Mouse (Mus musculus) embryo, embryonic 11.5 days (tissue): ENCODE results near the gene Minos1.

Source experiments
- DNase-seq: peaks from one replicate; pipeline ENCODE4 v3.0.0-alpha.2; 2012; ENCODE audit warnings: low read depth, low spot score

Minos1 gene

GRCm38 (mm10) chr4:139144577-139144976 lies 13.7 kb upstream of the Minos1 start:
- no peak for DNase-seq

DNA sequence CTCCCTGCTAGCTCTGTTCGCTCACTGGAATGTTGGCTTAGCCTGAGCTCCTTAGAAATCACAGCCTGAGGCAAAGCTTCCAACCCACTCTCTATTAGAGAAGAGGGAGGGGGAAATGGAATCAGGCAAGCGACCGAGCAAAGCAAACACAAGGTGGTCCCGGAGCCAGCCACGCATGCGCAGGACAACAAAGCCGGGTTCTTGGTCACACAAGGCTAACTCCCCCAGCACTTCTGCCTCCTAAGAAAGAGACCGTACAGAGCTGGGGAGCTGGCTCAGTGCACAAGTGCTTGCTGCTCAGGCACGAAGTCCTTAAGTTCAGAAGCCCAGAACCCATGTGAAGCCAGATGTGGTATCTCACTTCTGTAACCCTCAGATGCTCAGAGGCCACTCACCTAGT lies 12.1 kb upstream of the Minos1 start:
- no peak for DNase-seq

DNA sequence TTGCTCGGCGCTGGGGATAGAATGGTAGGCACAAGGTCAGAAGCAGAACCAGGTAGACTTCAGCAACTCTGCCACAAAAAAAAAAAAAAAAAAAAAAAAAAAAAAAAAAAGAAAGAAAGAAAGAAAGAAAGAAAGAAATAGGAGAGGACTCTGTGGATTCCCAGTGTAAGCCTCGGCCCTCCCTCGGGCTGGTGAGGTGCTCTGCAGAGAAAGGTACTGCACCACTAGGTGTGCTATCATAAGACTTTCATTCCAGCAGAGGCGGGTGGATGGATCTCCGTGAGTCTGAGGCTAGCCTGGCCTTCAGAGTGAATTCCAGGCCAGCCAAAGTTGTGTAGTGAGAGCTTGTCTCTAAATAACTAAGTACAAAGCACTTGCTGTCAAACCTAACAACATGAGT lies 10.9 kb upstream of the Minos1 start:
- DNase-seq = no peak

DNA sequence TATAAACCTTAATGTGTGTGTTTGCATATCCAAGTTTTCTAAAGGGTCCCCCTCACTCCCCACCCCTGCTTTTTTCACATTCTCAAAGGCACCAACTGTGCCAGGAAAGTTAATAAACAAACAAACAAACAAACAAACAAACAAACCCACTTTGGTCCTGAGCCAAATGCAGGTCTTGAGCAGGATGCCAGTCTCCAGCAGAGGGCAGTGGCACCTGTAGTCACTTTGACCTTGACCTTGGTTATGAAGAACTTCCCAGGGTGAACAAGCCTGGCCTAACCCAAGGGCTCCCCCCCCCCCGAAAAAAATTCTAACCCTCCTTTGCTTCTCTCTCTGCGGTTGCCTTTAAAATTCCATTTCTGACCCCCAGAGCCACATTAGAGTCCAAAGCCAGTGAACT lies 9.4 kb upstream of the Minos1 start:
- no peak for DNase-seq

DNA sequence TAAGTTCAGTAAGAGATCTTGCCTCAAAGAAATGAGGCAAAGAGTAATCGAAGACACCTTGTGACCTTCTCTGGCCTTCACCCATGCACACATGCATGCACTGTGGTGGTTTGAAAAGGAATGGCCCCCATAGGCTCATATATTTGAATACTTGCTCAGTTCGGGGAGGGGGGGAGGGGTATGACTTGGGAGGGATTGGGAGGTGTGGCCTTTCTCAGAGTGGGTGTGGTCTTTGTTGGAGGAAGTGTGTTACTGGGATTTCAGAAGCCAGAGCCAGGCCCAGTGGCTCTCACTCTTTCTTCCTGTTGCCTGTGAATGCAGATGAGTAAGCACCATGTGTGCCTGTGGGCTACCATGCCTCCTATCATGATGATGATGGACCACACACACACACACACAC lies 5.1 kb upstream of the Minos1 start:
- no peak for DNase-seq

GRCm38 (mm10) chr4:139133109-139133508 lies 2.2 kb upstream of the Minos1 start:
- DNase-seq = no peak

DNA sequence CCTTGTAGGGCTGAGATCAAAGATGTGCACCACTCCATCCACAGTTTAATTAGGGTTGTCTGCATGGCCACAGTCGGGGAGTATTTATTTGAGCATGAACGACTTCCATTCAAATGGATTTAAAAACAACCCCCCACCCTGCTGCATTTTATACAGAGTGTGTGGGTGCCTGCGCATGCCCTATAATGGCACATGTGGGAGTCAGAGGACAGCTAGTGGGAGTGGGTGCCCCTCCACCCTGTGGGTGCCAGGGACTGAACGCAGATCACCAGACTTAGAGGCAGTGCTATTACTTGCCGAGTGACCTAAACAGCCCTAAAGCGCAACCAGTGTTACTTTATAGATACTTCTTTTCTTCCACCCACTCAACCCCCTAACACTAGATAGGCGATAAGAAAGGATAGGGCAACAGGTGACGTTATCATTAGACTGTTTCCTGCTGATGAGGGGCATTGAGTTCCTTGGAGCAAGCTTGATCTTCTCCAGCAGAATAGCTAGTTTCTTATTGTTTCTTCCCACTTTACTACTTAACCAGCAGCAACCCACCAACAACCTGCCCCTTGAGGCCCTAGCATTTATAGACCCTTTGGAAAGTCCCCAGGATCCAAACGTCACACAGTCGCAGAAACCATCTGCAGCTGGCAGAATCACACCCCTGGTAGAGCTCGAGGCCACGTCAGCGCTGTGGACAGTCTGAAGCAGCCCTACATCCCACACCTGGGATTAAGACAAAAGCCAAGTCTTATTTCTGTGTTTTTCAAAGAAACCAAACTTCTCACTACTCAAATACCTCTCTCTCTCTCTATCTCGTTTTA lies 1.2 kb upstream of the Minos1 start:
- DNase-seq = no peak

- no peak for DNase-seq
These were observed 860 bp downstream of the Minos1 start for GRCm38 (mm10) chr4:139129806-139130700.

GRCm38 (mm10) chr4:139126475-139126874 lies 4.4 kb downstream of the Minos1 start:
- DNase-seq = no peak

GRCm38 (mm10) chr4:139124940-139125339 lies 6.0 kb downstream of the Minos1 start:
- no peak for DNase-seq

GRCm38 (mm10) chr4:139122557-139122956 lies 8.4 kb downstream of the Minos1 start:
- no peak for DNase-seq

DNA sequence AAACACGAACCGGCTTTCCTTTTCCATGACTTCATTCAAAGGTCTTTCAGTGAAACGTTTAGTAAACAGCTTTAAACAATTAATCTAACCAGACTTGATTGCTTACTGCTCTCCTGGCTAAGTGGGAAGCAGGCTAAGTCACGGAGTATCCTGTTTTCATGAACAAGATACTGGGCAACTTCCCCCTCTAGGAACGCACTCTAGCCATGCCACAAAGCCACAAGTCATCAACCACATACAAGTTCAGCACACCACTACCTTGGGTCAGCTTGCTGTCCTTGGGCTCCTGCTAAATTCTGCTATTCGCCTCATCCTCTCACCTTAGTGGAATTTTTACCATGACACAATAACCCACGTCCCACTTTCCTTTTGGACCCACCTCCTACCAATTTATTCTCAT lies 9.9 kb downstream of the Minos1 start:
- DNase-seq = no peak

- DNase-seq = no peak
These were observed 10.6 kb downstream of the Minos1 start for GRCm38 (mm10) chr4:139120281-139120814.

DNA sequence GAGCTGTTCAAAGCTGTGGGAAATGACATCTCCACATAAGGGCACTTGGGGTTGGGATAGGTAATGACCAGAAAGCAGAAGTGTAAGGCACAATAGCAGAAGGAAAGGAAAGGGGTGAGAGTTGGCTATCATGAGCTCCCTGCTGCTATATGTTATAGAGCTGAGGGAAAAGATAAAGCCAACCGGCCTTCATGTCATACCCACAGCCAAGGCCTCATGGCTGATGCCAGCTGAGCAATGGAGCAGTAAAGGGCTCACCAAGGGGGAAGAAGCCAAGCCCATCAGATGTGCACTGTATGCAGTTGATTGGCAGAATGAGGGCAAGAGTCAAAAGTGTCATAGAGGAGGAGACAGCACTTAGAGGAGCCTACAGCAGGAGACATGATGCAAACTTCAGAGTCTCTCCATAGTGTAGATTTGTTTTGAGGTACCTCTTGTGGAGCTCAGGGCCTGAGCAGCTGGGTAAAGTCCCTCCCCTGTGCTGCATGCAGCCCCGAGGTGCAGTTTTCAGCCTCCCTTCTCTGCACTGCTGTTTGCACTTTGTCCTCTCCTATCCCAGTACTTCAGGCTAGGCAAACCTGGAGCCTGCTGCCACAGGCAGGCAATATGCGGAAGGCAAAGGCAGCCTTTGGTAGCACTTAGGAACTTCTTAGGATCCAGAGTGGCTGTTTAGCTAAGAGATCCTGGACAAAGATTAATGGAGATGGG lies 14.4 kb downstream of the Minos1 start:
- DNase-seq = no peak

DNA sequence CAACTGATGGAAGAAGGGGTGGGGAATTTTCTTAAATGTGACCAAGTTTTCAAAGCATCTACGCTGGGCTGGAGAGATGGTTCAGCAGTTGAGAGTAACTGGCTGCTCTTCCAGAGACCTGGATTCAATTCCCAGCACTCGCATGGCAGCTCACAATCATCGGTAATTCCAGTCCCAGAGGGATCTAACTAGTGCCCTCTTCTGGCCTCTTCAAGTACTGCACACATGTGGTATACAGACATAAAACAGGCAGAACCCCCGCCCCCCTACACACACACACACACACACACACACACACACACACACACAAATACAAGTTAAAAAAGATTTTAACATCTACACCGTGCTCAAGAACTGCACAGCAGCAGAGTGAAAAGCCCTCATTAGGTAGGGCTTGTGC lies 15.2 kb downstream of the Minos1 start:
- DNase-seq = no peak

- DNase-seq = no peak
These were observed 18.4 kb downstream of the Minos1 start for GRCm38 (mm10) chr4:139112482-139112881.

GRCm38 (mm10) chr4:139111421-139111820 lies 19.5 kb downstream of the Minos1 start:
- no peak for DNase-seq

DNA sequence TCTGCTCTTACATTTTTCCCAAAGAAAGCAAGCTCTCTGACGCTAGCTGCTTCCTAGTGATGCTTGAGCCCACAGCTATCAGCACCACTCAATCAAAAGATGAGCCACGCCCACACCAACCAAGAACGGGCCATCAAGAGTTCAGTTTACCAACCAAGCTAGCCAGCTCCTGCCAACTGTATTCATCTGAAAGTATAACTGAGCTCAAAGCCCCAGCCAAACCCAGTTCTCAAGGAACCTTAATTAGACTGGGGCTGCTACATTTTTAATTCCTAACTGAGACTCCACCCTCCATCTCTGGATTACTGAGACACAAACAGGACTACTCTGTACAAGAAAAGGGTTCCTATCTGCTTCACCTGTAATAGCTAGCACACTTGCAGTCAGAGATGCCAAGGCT lies 20.1 kb downstream of the Minos1 start:
- DNase-seq = no peak

- DNase-seq = no peak
These were observed 25.5 kb downstream of the Minos1 start for GRCm38 (mm10) chr4:139105453-139105852.

DNA sequence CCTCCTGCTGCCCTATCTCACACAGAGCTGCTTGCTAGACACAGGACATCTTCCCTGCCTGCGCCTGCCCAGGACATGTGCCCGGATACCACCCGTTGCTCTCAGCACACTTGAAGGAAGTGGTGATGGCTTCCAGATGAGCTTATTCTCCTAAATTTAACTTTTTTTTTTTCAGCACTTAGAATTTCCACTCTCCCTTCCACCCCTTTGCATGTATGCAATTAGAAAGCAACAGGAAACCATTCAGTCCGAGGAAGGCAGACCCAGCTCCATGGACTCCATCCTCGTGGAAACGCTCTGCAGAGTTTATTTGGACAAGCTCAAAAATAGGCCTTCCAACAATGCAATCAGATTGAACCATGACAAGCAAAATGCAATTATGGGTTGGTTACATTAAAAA lies 29.4 kb downstream of the Minos1 start:
- no peak for DNase-seq

GRCm38 (mm10) chr4:139100326-139100725 lies 30.6 kb downstream of the Minos1 start:
- DNase-seq = no peak

- DNase-seq = no peak
These were observed 34.7 kb downstream of the Minos1 start for GRCm38 (mm10) chr4:139096201-139096600.
